Mouse (Mus musculus) adrenal gland, adult (tissue): ENCODE data around the gene Zbtb20.

Source experiments
- DNase-seq, 2 experiments: peaks; one replicate each; pipeline ENCODE4 v3.0.0; 2022 to 2023; ENCODE audit warnings: low spot score in 1 of 2; ENCODE audit not compliant: inconsistent age in 2 of 2

Gene Zbtb20

DNA sequence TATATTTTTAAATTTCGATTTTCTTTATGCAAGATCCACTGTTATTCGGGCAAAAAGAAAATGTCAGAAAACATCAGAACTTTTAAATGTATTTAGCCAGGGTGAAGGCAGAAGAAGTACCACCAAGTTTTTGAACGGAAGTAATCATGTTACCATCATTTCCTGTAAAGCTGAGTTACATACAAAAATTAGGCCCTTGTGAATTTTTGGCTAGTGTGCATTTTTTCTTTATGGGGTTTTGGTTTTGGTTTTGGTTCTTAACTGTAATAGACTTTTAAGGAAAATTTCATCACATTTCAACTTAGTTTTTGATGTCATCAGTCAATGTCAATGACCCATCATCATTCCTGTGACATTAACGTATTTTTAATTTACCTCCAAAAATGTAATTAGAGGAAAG, 514.7 kb downstream of the Zbtb20 start:
- DNase-seq: no peak

DNA sequence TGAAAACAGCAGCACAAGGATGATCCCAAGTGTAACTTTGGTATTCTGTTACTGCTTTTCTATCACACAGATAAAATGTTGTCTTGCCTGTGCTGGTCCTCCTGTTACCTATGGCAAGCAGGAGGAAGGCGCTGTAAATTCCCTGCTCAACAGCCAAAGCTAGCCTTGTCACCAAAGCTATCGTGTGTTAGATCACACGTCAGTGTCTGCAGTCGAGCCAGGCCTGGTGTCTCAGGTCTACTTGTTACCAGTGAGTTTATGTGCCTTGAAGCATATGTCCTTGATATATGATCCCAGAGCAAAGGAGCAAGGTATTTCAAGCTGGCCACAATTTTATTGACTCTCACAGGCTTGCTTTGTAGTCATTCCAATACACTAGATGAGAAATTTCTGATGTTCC, 517.7 kb downstream of the Zbtb20 start:
- DNase-seq: no peak

GRCm38 (mm10) chr16:43394013-43394568, 518.4 kb downstream of the Zbtb20 start:
- no peak for DNase-seq

DNA sequence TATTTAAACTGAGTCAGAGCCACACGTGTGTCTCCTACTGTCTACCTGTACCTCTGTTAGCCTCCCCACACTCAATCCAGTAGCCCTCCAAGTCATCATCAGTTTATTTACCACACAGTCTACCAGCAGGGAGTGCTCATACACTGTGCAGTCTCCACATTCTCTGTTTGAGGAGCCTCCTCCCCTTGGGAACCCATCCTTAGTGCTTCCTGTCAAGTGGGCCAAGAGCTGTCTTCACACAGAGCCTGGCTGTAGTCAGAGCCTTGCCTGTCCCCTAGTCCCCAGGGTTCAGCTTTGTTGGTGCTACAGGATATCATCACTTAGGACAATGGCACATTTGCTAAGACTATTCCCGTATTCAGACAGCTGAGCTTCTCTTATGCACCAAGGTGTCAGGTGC, 519.1 kb downstream of the Zbtb20 start:
- no peak for DNase-seq

DNA sequence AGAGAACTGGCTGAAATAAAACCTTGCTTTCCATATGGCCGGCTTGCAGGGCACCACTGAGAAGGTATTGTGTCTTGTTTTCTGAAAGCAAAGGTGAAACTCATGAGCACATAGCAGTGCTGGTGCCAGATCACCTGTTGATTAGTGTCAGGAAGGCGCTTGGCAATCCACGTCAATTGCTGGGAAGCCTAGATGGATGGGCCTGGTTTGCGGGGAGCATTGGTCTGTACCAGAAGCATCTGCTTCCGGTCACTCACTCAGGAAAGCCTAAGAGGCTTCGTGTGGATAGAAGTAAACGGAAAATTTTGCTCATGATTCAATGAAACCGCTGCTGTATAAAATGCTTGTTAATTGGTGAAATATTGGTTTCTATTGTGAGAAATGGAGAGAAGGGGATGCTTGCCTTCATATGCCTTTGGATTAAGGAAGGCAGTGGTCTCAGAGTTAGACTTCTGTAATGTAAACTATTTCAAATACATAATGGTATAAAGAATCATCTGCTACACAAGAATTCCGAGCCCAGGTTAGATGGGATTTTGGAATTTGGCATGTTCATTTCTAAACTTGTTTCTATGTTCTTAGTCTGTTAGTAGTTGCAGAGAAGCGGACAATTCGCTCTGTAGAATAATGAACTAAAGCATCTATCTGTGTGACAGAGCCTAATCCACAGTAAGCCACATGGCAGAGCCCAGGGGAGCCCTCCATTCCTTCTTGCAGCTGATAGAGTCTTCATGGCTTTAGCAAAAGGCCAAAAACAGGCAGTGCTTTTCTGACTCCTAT, 521.4 kb downstream of the Zbtb20 start:
- no peak for DNase-seq

DNA sequence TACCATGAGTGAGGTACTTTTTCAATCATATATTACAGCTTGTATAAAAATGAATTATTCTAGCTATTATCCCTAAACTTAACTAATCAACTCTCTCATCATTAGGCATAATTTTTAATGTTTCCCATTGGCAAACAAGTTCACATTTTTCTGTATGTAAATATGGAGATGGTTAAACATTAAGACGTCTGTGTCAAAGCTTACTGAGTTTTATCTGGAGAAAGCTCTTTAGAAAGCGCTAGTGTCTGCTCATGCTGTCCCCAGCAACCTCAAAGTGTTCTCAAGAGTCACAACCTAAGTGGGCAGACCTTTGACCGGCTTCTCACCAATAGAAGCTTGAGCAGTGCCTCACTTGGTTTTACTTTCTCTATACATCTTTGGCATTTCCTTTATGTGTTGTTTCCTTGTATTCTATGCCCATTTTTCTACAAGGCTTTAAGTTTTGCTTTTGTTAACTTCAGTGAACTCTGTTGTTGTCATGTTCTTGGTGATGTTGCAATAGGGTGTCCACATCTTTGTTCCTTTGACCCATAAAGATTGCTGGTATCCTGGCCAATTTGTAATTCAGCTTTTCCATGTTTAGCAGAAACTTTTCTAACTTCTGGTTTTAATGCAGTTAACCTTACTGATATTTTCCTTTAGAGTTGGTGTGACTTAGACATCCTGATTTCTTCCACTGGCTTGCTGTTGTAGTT, 522.1 kb downstream of the Zbtb20 start:
- DNase-seq: peak in 1 of 2 experiments; percentile 63

- DNase-seq: no peak
Measured at GRCm38 (mm10) chr16:43399428-43399827, 523.7 kb downstream of the Zbtb20 start.

DNA sequence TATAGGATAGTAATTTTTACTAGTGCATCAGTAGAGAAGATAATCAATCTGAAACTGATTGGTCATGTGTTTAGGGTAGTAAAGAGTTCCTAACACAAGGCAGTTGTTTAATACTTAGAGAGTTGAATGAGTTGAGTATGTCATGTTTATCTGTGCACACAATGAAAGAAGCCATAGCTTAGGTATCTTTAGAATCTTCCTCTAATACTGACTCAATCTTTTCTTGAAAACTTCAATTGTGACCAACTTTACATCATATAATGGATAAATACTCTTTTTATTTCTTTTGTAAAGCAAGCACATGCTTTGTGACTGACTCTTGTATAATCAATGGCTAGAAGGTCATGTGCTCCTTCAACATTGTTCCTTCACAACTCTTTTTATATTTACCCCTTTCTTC, 524.4 kb downstream of the Zbtb20 start:
- DNase-seq: no peak

DNA sequence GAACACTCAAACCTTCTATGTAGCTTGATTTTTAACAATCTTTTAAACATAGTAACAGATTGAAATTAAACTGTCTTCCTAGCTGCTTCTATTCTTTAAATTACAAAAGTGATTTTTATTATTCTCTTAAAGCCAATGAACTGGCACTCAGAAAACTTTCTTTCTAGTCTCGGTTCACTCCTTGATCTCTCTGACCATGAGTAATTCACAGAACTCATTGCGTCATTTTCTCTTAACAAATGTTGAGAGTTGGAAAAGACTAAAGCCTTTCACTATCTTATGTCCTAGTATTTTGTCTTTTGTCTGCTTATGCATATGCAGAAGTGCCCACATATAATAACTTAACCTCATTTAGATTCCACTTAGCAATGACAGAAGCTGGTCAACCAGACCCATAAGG, 525.3 kb downstream of the Zbtb20 start:
- no peak for DNase-seq

DNA sequence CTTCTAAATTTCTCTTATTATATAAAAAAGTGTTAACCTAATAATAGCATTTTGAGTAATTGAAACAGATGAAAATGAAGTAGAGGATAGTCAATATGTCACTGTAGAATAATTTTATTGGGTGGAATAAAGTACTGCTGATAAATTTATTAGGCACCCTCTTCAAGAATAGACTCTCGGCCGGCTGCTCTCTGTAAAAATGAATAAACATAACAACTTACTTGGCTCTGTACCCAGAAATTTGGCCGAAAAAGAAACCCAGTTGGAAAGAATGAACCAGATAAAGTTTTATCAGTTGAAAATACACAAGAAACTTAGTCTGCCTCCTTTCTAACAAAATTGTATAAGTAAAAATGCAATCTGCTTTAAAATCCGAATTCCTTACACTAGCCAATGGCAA, 527.2 kb downstream of the Zbtb20 start:
- DNase-seq: no peak

- DNase-seq: no peak
Measured at GRCm38 (mm10) chr16:43405089-43405488, 529.4 kb downstream of the Zbtb20 start.

DNA sequence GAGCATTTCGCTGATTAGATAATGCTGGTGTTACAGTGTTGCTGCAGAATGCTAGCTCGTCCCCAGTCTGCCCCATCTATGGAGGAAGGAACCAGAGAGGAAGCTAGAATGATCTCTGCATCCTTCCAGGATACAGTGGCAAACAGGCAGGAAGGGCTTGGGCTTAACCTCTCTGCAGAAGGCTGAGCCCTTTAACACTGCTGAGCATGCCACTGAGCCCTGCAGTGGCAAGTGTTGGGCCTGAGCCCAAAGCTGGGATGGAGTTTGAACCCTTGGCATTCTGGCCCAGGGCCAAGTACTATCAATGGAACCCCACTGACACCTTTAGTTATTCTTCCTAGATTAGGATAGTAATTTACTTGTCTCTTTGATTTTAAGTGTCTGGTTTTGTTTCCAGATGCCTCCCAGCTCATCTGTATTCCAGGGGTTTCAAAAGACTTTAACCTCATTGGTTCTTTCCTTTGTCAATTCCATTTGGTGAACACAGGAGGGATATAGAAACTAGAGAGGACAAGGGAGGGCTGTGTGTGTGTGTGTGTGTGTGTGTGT, 532.0 kb downstream of the Zbtb20 start:
- peak in 1 of 2 experiments; percentile 63 for DNase-seq

DNA sequence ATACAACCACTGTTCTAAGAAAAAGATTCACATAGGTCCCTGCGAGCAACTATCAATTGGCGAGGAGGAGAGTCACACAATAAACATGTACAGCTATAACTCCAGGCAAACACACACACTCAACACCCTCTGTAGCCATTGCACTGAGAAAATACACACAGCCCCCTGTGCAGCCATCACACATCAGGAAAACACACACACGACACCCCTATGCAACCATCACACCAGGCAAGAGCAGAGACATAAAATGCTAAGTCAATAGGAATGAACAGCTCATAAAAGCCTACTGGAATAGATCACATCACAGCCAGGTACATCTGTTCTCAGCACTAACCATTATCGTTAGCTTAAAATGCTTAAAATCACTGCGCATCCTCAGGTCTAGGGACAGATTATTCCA, 532.9 kb downstream of the Zbtb20 start:
- DNase-seq: no peak

GRCm38 (mm10) chr16:43409108-43409909, 533.6 kb downstream of the Zbtb20 start:
- no peak for DNase-seq

DNA sequence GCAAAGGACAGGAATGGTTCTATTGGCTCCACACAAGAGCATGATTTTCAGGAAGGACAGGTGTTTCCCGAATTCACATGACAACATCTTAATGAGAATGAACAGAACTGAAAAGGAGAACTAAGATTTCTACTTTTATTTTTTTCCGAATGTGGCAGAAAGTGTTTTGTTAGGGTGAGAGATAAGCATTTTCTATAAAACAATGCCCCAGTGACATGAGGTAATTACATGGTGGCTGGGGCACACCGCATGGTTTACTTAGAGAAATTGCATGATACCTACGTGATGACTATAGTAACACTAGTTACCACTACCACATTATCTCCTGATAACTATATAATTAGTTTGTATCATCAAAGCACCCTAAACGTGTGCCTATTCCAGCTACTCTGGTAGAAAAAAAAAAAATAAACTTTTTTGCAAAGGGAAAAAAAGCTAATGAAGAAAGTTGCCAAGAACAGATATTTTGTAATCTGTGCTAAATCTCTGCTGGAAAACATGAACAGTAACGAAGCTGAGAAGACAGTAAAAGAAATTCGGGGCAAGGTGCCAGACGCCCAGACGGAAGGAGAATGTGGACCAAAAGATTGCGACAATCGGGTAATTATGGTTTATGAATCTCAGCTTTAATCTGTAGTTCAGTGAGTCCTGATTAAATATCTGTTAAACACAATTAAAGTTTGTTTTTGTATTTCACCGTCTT, 534.4 kb downstream of the Zbtb20 start:
- DNase-seq: peak in 1 of 2 experiments; percentile 59

DNA sequence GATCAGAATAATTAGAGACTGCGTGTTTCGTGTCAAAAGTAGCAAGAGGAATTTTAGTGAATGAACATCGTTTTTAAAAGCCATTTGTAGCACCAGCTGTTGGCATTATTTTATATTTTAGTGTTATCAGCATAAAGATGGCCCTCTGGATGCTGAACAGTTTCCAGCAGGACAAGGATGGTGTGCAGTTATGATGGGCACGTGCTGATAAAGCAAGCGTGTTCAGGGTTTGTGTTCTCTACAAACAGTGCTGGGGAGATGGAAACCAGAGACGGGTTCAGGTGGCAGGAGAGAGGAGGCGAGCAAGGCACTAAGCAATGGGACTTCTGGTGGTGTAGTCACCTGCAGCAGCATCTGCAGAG, 534.9 kb downstream of the Zbtb20 start:
- DNase-seq: no peak

GRCm38 (mm10) chr16:43415864-43416263, 540.2 kb downstream of the Zbtb20 start:
- DNase-seq: no peak

GRCm38 (mm10) chr16:43419923-43420322, 544.2 kb downstream of the Zbtb20 start:
- DNase-seq: no peak

- no peak for DNase-seq
Measured at GRCm38 (mm10) chr16:43428955-43429354, 553.3 kb downstream of the Zbtb20 start.

GRCm38 (mm10) chr16:43430030-43430429, 554.3 kb downstream of the Zbtb20 start:
- DNase-seq: no peak
